Mouse (Mus musculus) liver, embryonic 14.5 days (tissue): ENCODE measurements around the gene Lpxn. TPM values are rescaled to one million over a fixed set of nuclear protein-coding genes. Genes with fewer than 3 reads are reported as not detected.

Experiments
- ATAC-seq: fragments of 200-750 bp; cut with Nextera tagmentation; 2 replicates; pipeline ENCODE4 v1.8.0; 2017; ENCODE audit warnings: moderate number of reproducible peaks, mild to moderate bottlenecking, moderate library complexity; ENCODE audit not compliant: insufficient read depth
- DNase-seq, 3 experiments: peaks; one replicate each; pipeline ENCODE4 v3.0.0-alpha.2; 2012 to 2013; ENCODE audit warnings: low read depth in 3 of 3, low spot score in 3 of 3
- H3K27ac ChIP-seq: fragments of 300-500 bp; sonication (generic); 2 replicates; pipeline ENCODE4 v1.5.1; 2014; ENCODE audit warnings: moderate library complexity, mild to moderate bottlenecking, control low read depth, inconsistent platforms
- H3K27me3 ChIP-seq: fragments of 300-500 bp; sonication (generic); 2 replicates; pipeline ENCODE4 v1.6.1; 2014; ENCODE audit warnings: mild to moderate bottlenecking, low read length, moderate library complexity; ENCODE audit not compliant: control insufficient read depth, insufficient read depth
- H3K36me3 ChIP-seq: fragments of 300-500 bp; sonication (generic); replicated peaks from 2 replicates; pipeline ENCODE4 v1.6.1; 2014; ENCODE audit warnings: low read depth; ENCODE audit not compliant: control insufficient read depth, insufficient read depth
- H3K4me1 ChIP-seq, 2 experiments: fragments of 200-500 bp in 1 of 2; fragments of 300-500 bp in 1 of 2; sonication (generic) in 1 of 2; replicated peaks; 2 replicates each; pipeline ENCODE4 v1.6.1; 2012 to 2014; ENCODE audit warnings: antibody characterized with exemption in 1 of 2, inconsistent platforms in 1 of 2, low read length in 1 of 2; ENCODE audit not compliant: control insufficient read depth in 2 of 2, insufficient read depth in 2 of 2
- H3K4me2 ChIP-seq: fragments of 300-500 bp; sonication (generic); 2 replicates; pipeline ENCODE4 v1.6.1; 2014; ENCODE audit warnings: low read depth, mild to moderate bottlenecking, control low read depth, moderate library complexity
- H3K4me3 ChIP-seq, 2 experiments: fragments of 200-500 bp in 1 of 2; fragments of 300-500 bp in 1 of 2; sonication (generic) in 1 of 2; 2 replicates each; pipeline ENCODE4 v1.5.1; 2012 to 2014; ENCODE audit warnings: low read depth in 2 of 2, low read length in 2 of 2, mild to moderate bottlenecking in 2 of 2, control low read depth in 1 of 2, inconsistent platforms in 1 of 2, moderate library complexity in 1 of 2; ENCODE audit not compliant: insufficient read depth in 1 of 2
- H3K9ac ChIP-seq: fragments of 300-500 bp; sonication (generic); replicated peaks from 2 replicates; pipeline ENCODE4 v1.6.1; 2014; ENCODE audit warnings: mild to moderate bottlenecking, control low read depth, moderate library complexity
- H3K9me3 ChIP-seq: fragments of 300-500 bp; sonication (generic); 2 replicates; pipeline ENCODE4 v1.6.1; 2016; ENCODE audit warnings: low read length, mixed read lengths; ENCODE audit not compliant: control insufficient read depth
- CTCF ChIP-seq: IDR thresholded peaks from 2 replicates; pipeline ENCODE4 v1.5.1; 2016; ENCODE audit warnings: antibody characterized with exemption, low read depth, control low read depth
- EP300 ChIP-seq: IDR thresholded peaks from 2 replicates; pipeline ENCODE4 v1.6.1; 2016; ENCODE audit warnings: antibody characterized with exemption, low read depth
- WGBS: fragments of 180-500 bp; shearing (Covaris S2); extraction: QIAGEN DNeasy Blood & Tissue Kit; methylation state at CpG from one replicate; pipeline ENCODE4 v1.1.7; 2014; ENCODE audit not compliant: insufficient replicate concordance; 5-methylcytosine and 5-hydroxymethylcytosine counted together
- polyA plus RNA-seq, 2 experiments: library from polyadenylated mRNA; depleted of rRNA in 1 of 2; stranded (reverse) in 1 of 2; unstranded in 1 of 2; fragments of >200 nt; fragmentation: Nextera tagmentation in 1 of 2; extraction: Ambion mirVana in 1 of 2; gene quantifications; 2 replicates each; pipeline versions ENCODE4 v1.2.1 to v1.2.3; 2012 to 2014

Lpxn gene
- polyA plus RNA-seq, 2 experiments = 1.3 to 2.7 TPM

GRCm38 (mm10) chr19:12813883-12814282, 17.9 kb downstream of the Lpxn start:
- TF ChIP-seq CTCF = no peak
- no peak for TF ChIP-seq EP300
- H3K27ac ChIP-seq = no peak overlapping the region
- DNase-seq (no peak), ATAC-seq (no peak)
- 64% methylated on average over 1 of the region's 1 CpGs for WGBS
- H3K4me1 ChIP-seq = 0 out of 4 replicates have a peak, but pooled peaks cover 0 to 2% of the 10 kb centered on the region in 2 experiments
- H3K27me3 ChIP-seq = no peaks in the 10 kb centered on the region
- H3K4me3 ChIP-seq = no peak overlapping the region
- H3K9ac ChIP-seq = no peak overlapping the region
- no peaks in the 10 kb centered on the region for H3K36me3 ChIP-seq
- no peaks in the 10 kb centered on the region for H3K9me3 ChIP-seq
- no peak overlapping the region for H3K4me2 ChIP-seq

- no peak for TF ChIP-seq CTCF
- no peak for TF ChIP-seq EP300
- DNase-seq (no peak), ATAC-seq (no peak)
- no peaks in the 10 kb centered on the region for H3K4me1 ChIP-seq
- no peaks in the 10 kb centered on the region for H3K27me3 ChIP-seq
- WGBS = 60% methylated on average over 1 of the region's 1 CpGs
- no peak overlapping the region for H3K27ac ChIP-seq
- H3K9ac ChIP-seq = no peak overlapping the region
- no peak overlapping the region for H3K4me2 ChIP-seq
- H3K36me3 ChIP-seq = no peaks in the 10 kb centered on the region
- no peaks in the 10 kb centered on the region for H3K9me3 ChIP-seq
- H3K4me3 ChIP-seq = no peak overlapping the region
Observed at GRCm38 (mm10) chr19:12818507-12818906, 22.5 kb downstream of the Lpxn start.

- WGBS = 17% methylated on average over 4 of the region's 4 CpGs
- peak in 1 of 3 experiments; percentile 22 for DNase-seq
- no peaks in the 10 kb centered on the region for H3K4me1 ChIP-seq
Observed at GRCm38 (mm10) chr19:12820383-12820782, 24.4 kb downstream of the Lpxn start.

GRCm38 (mm10) chr19:12824549-12824948, 28.6 kb downstream of the Lpxn start:
- no peaks in the 10 kb centered on the region for H3K4me1 ChIP-seq
- DNase-seq = no peak
- H3K4me3 ChIP-seq = no peak overlapping the region
- no peak overlapping the region for H3K27ac ChIP-seq
- H3K36me3 ChIP-seq = no peaks in the 10 kb centered on the region
- TF ChIP-seq EP300 (no peak), CTCF (peak; percentile 46)
- H3K9me3 ChIP-seq = no peaks in the 10 kb centered on the region
- WGBS = 50% methylated on average over 4 of the region's 4 CpGs
- H3K4me2 ChIP-seq = no peak overlapping the region
- H3K9ac ChIP-seq = no peak overlapping the region
- no peaks in the 10 kb centered on the region for H3K27me3 ChIP-seq
- no peak for ATAC-seq

More at GRCm38 (mm10) chr19:12820383-12820782, 24.4 kb downstream of the Lpxn start:
- no peak overlapping the region for H3K9ac ChIP-seq
- ATAC-seq = no peak
- H3K4me2 ChIP-seq = no peak overlapping the region
- H3K27ac ChIP-seq = no peak overlapping the region
- no peaks in the 10 kb centered on the region for H3K27me3 ChIP-seq
- TF ChIP-seq CTCF (peak; percentile 68), EP300 (no peak)
- H3K9me3 ChIP-seq = no peaks in the 10 kb centered on the region
- no peaks in the 10 kb centered on the region for H3K36me3 ChIP-seq
- H3K4me3 ChIP-seq = no peak overlapping the region

- Histone ChIP-seq H3K36me3 (no peaks in the 10 kb centered on the region), H3K27me3 (no peaks in the 10 kb centered on the region), H3K4me2 (no peak overlapping the region), H3K27ac (no peak overlapping the region), H3K9ac (no peak overlapping the region), H3K9me3 (no peaks in the 10 kb centered on the region), H3K4me3 (no peak overlapping the region), H3K4me1 (peaks cover 2 to 5% of the 10 kb centered on the region in 2 experiments; a peak in 2 of 4 replicates)
- no peak for DNase-seq
- ATAC-seq = no peak
- TF ChIP-seq CTCF = no peak
- TF ChIP-seq EP300 = no peak
- 54% methylated on average over 2 of the region's 2 CpGs for WGBS
Observed at GRCm38 (mm10) chr19:12830823-12831430, 34.9 kb downstream of the Lpxn start.
